Mouse (Mus musculus) heart, embryonic 10.5 days (tissue): ENCODE results near the gene Bcl9l. TPM values are rescaled to one million over a fixed set of nuclear protein-coding genes. Genes with fewer than 3 reads are reported as not detected.
A peak's percentile ranks its signal among the peaks of the same experiment; 100 is the strongest.

Source experiments
- DNase-seq: peaks from one replicate; pipeline ENCODE4 v3.0.0-alpha.2; 2017; ENCODE audit warnings: low spot score
- H3K27ac ChIP-seq: fragments of 300-500 bp; sonication (generic); 2 replicates; pipeline ENCODE4 v1.5.1; 2016; ENCODE audit warnings: mild to moderate bottlenecking
- H3K27me3 ChIP-seq: fragments of 300-500 bp; sonication (generic); 2 replicates; pipeline ENCODE4 v1.6.1; 2016; ENCODE audit warnings: mild to moderate bottlenecking; ENCODE audit not compliant: poor library complexity, insufficient read depth, severe bottlenecking
- H3K36me3 ChIP-seq: fragments of 300-500 bp; sonication (generic); 2 replicates; pipeline ENCODE4 v1.6.1; 2016; ENCODE audit warnings: mild to moderate bottlenecking, moderate library complexity
- H3K4me1 ChIP-seq: fragments of 300-500 bp; sonication (generic); 2 replicates; pipeline ENCODE4 v1.6.1; 2016; ENCODE audit warnings: mild to moderate bottlenecking
- H3K4me3 ChIP-seq: fragments of 300-500 bp; sonication (generic); 2 replicates; pipeline ENCODE4 v1.5.1; 2016; ENCODE audit warnings: mild to moderate bottlenecking, moderate library complexity
- H3K9me3 ChIP-seq: fragments of 300-500 bp; sonication (generic); 2 replicates; pipeline ENCODE4 v1.6.1; 2016; ENCODE audit warnings: mild to moderate bottlenecking, moderate library complexity
- WGBS: fragments of 180-500 bp; shearing (Covaris S2); methylation state at CpG from one replicate; pipeline ENCODE4 v1.1.7; 2016; 5-methylcytosine and 5-hydroxymethylcytosine counted together
- polyA plus RNA-seq: library from polyadenylated mRNA; unstranded; fragments of >200 nt; fragmentation: Nextera tagmentation; extraction: Ambion mirVana; gene quantifications from 2 replicates; pipeline ENCODE4 v1.2.1, GENCODE M21; 2016

The Bcl9l gene
- polyA plus RNA-seq, 1 experiment from 2014 or later = 9.6 TPM

- no peak for DNase-seq
- Histone ChIP-seq H3K27me3 (peaks cover 6% of the 10 kb centered on the region; the same call in 1 of the 2 replicates), H3K27ac (0 out of 2 replicates have a peak overlapping the region, but pooled peaks have one; percentile 36), H3K36me3 (peaks cover 68% of the 10 kb centered on the region), H3K4me1 (peaks cover 47% of the 10 kb centered on the region), H3K9me3 (no peaks in the 10 kb centered on the region), H3K4me3 (peak overlapping the region; percentile 2; the same call in 1 of the 2 replicates)
- 59% methylated on average over 23 of the region's 23 CpGs for WGBS
These were observed 23.3 kb downstream of the Bcl9l start for GRCm38 (mm10) chr9:44505824-44506467.

- H3K4me1 ChIP-seq = peaks cover 46% of the 10 kb centered on the region
- H3K27me3 ChIP-seq = peaks cover 6% of the 10 kb centered on the region; the same call in 1 of the 2 replicates
- 86% methylated on average over 13 of the region's 13 CpGs for WGBS
- no peaks in the 10 kb centered on the region for H3K9me3 ChIP-seq
- H3K4me3 ChIP-seq = no peak overlapping the region
- no peak for DNase-seq
- H3K27ac ChIP-seq = no peak overlapping the region
- peaks cover 63% of the 10 kb centered on the region for H3K36me3 ChIP-seq
These were observed 23.9 kb downstream of the Bcl9l start for GRCm38 (mm10) chr9:44506566-44506965.

GRCm38 (mm10) chr9:44507345-44507744 lies 24.7 kb downstream of the Bcl9l start:
- Histone ChIP-seq H3K27ac (peak overlapping the region; percentile 2; the same call in 1 of the 2 replicates), H3K4me3 (no peak overlapping the region), H3K27me3 (peaks cover 6% of the 10 kb centered on the region; the same call in 1 of the 2 replicates), H3K4me1 (peaks cover 39% of the 10 kb centered on the region), H3K36me3 (peaks cover 59% of the 10 kb centered on the region), H3K9me3 (no peaks in the 10 kb centered on the region)
- 88% methylated on average over 6 of the region's 6 CpGs for WGBS
- no peak for DNase-seq

GRCm38 (mm10) chr9:44508124-44508619 lies 25.5 kb downstream of the Bcl9l start:
- H3K4me3 ChIP-seq = no peak overlapping the region
- peaks cover 39% of the 10 kb centered on the region for H3K4me1 ChIP-seq
- peaks cover 6% of the 10 kb centered on the region; the same call in 1 of the 2 replicates for H3K27me3 ChIP-seq
- H3K27ac ChIP-seq = no peak overlapping the region; the same call in 1 of the 2 replicates
- DNase-seq = no peak
- no peaks in the 10 kb centered on the region for H3K9me3 ChIP-seq
- H3K36me3 ChIP-seq = peaks cover 55% of the 10 kb centered on the region
- WGBS = 84% methylated on average over 18 of the region's 18 CpGs

- Histone ChIP-seq H3K36me3 (peaks cover 50% of the 10 kb centered on the region), H3K4me3 (peak overlapping the region; percentile 58), H3K4me1 (peaks cover 43% of the 10 kb centered on the region), H3K9me3 (no peaks in the 10 kb centered on the region), H3K27me3 (peaks cover 6% of the 10 kb centered on the region; the same call in 1 of the 2 replicates), H3K27ac (peak overlapping the region; percentile 77)
- WGBS = 79% methylated on average over 19 of the region's 19 CpGs
- DNase-seq = no peak
These were observed 26.3 kb downstream of the Bcl9l start for GRCm38 (mm10) chr9:44508721-44509486.

GRCm38 (mm10) chr9:44509487-44510354 lies 27.1 kb downstream of the Bcl9l start:
- no peak for DNase-seq
- Histone ChIP-seq H3K36me3 (peaks cover 46% of the 10 kb centered on the region), H3K9me3 (no peaks in the 10 kb centered on the region), H3K27ac (peak overlapping the region; percentile 77), H3K27me3 (peaks cover 6% of the 10 kb centered on the region; the same call in 1 of the 2 replicates), H3K4me1 (peaks cover 43% of the 10 kb centered on the region), H3K4me3 (peak overlapping the region; percentile 58)
- WGBS = 11% methylated on average over 25 of the region's 27 CpGs

GRCm38 (mm10) chr9:44510355-44510871 lies 27.8 kb downstream of the Bcl9l start:
- 41% methylated on average over 9 of the region's 9 CpGs for WGBS
- no peak overlapping the region for H3K27ac ChIP-seq

GRCm38 (mm10) chr9:44510872-44511601 lies 28.4 kb downstream of the Bcl9l start:
- Histone ChIP-seq H3K36me3 (peaks cover 33% of the 10 kb centered on the region), H3K27me3 (peaks cover 6% of the 10 kb centered on the region; the same call in 1 of the 2 replicates), H3K27ac (no peak overlapping the region), H3K4me1 (peaks cover 42% of the 10 kb centered on the region), H3K4me3 (no peak overlapping the region), H3K9me3 (no peaks in the 10 kb centered on the region)
- DNase-seq = no peak
- WGBS = 62% methylated on average over 5 of the region's 5 CpGs

More at GRCm38 (mm10) chr9:44510355-44510871, 27.8 kb downstream of the Bcl9l start:
- Histone ChIP-seq H3K9me3 (no peaks in the 10 kb centered on the region), H3K4me1 (peaks cover 46% of the 10 kb centered on the region), H3K36me3 (peaks cover 39% of the 10 kb centered on the region), H3K4me3 (peak overlapping the region; percentile 58), H3K27me3 (peaks cover 6% of the 10 kb centered on the region; the same call in 1 of the 2 replicates)
- no peak for DNase-seq

- Histone ChIP-seq H3K9me3 (no peaks in the 10 kb centered on the region), H3K27me3 (peaks cover 6% of the 10 kb centered on the region; the same call in 1 of the 2 replicates), H3K4me3 (no peak overlapping the region), H3K36me3 (peaks cover 22% of the 10 kb centered on the region), H3K27ac (no peak overlapping the region), H3K4me1 (peaks cover 38% of the 10 kb centered on the region)
- no peak for DNase-seq
- 73% methylated on average over 9 of the region's 9 CpGs for WGBS
These were observed 29.5 kb downstream of the Bcl9l start for GRCm38 (mm10) chr9:44511935-44512716.

- DNase-seq = no peak
- Histone ChIP-seq H3K9me3 (no peaks in the 10 kb centered on the region), H3K4me3 (no peak overlapping the region), H3K27ac (no peak overlapping the region), H3K27me3 (peaks cover 6% of the 10 kb centered on the region; the same call in 1 of the 2 replicates), H3K4me1 (peaks cover 38% of the 10 kb centered on the region), H3K36me3 (peaks cover 17% of the 10 kb centered on the region)
- WGBS = 95% methylated on average over 3 of the region's 3 CpGs
These were observed 30.0 kb downstream of the Bcl9l start for GRCm38 (mm10) chr9:44512717-44513003.

- Histone ChIP-seq H3K27ac (no peak overlapping the region), H3K4me1 (peaks cover 38% of the 10 kb centered on the region), H3K36me3 (peaks cover 12% of the 10 kb centered on the region), H3K4me3 (no peak overlapping the region), H3K9me3 (no peaks in the 10 kb centered on the region), H3K27me3 (peaks cover 6% of the 10 kb centered on the region; the same call in 1 of the 2 replicates)
- DNase-seq = no peak
- 82% methylated on average over 11 of the region's 11 CpGs for whole genome bisulfite sequencing
These were observed 30.5 kb downstream of the Bcl9l start for GRCm38 (mm10) chr9:44513121-44513520.
